Mouse (Mus musculus) urinary bladder, postnatal 4 days (tissue): Measurements from ENCODE around the gene Ccdc142.

Experiments used
- DNase-seq, 2 experiments: peaks; one replicate each; pipeline ENCODE4 v3.0.0; 2021 to 2022; ENCODE audit warnings: low spot score in 2 of 2

Gene Ccdc142

GRCm38 (mm10) chr6:83101316-83101687, at the start of gene Ccdc142, which contains the start of gene Gm42688:
Ccdc142 (plus strand) TSS chr6:83101601.
Gm42688 (plus strand) TSS chr6:83101617.
- DNase-seq: peak; percentile 81 to 83

- DNase-seq: no peak
Measured at GRCm38 (mm10) chr6:83053136-83053960, 48.1 kb upstream of the Ccdc142 start.

- peak; percentile 95 to 96 for DNase-seq
Measured at GRCm38 (mm10) chr6:83054074-83054851, 47.1 kb upstream of the Ccdc142 start, which contains the start of gene Aup1. Aup1 (plus strand) TSS chr6:83054521.

GRCm38 (mm10) chr6:83054871-83055431, 46.5 kb upstream of the Ccdc142 start, which contains the start of gene Htra2:
Htra2 (minus strand) TSS chr6:83055273.
- no peak for DNase-seq

- no peak for DNase-seq
Measured at GRCm38 (mm10) chr6:83057790-83058189, 43.6 kb upstream of the Ccdc142 start, which contains the start of gene Dqx1. Dqx1 (plus strand) TSS chr6:83057844.

GRCm38 (mm10) chr6:83058725-83059124, 42.7 kb upstream of the Ccdc142 start:
- no peak for DNase-seq

- no peak for DNase-seq
Measured at GRCm38 (mm10) chr6:83065995-83066394, 35.4 kb upstream of the Ccdc142 start.

- DNase-seq: no peak
Measured at GRCm38 (mm10) chr6:83066441-83066840, 35.0 kb upstream of the Ccdc142 start.

GRCm38 (mm10) chr6:83068221-83068620, 33.2 kb upstream of the Ccdc142 start:
- no peak for DNase-seq

GRCm38 (mm10) chr6:83068706-83069487, 32.5 kb upstream of the Ccdc142 start:
- no peak for DNase-seq

GRCm38 (mm10) chr6:83069488-83070246, 31.7 kb upstream of the Ccdc142 start:
- DNase-seq: no peak

- DNase-seq: no peak
Measured at GRCm38 (mm10) chr6:83070247-83070310, 31.3 kb upstream of the Ccdc142 start, which contains the start of gene Tlx2. Tlx2 (minus strand) TSS chr6:83070293.

GRCm38 (mm10) chr6:83070311-83071219, 30.8 kb upstream of the Ccdc142 start:
- DNase-seq: no peak

- no peak for DNase-seq
Measured at GRCm38 (mm10) chr6:83071220-83071619, 30.2 kb upstream of the Ccdc142 start.

GRCm38 (mm10) chr6:83074979-83075378, 26.4 kb upstream of the Ccdc142 start:
- no peak for DNase-seq

- peak in 1 of 2 experiments; percentile 53 for DNase-seq
Measured at GRCm38 (mm10) chr6:83077630-83078323, 23.6 kb upstream of the Ccdc142 start, which contains the start of gene Pcgf1. Pcgf1 (plus strand) TSS chr6:83077869.

GRCm38 (mm10) chr6:83078324-83078858, 23.0 kb upstream of the Ccdc142 start:
- DNase-seq: peak; percentile 96 to 99

- DNase-seq: no peak
Measured at GRCm38 (mm10) chr6:83080210-83080609, 21.2 kb upstream of the Ccdc142 start.

- DNase-seq: no peak
Measured at GRCm38 (mm10) chr6:83083497-83083896, 17.9 kb upstream of the Ccdc142 start.
